Mouse (Mus musculus) embryo, embryonic 9.5 days (tissue): Measurements from ENCODE around the gene Ankef1.

Experiments used
- DNase-seq: peaks from one replicate; pipeline ENCODE4 v3.0.0-alpha.2; 2017; ENCODE audit errors: extremely low spot score

Gene Ankef1

DNA sequence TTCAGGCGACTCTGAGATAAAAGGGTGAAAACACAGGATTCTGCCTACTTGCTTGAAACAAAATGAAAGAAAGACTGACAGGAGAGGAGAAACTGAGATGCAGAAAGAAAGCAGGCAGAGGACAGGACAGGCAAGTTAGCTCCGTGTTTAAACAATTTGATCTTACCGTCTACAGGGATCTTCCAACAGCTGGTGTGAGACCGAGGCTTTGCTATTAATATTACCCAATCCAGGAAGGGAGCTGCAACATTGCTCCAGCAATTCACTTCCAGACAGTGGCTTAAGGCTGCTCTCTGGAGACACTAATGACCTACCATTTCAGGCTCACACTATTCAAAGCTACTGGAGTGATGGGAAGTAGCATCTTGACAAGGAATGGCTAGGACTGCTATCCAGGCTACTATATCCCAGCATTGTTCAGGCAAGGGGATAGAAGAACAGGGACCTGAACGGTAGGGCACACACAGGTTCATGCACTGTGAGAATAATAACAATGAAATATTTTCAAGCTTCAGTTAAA, 99.0 kb downstream of the Ankef1 start:
- no peak for DNase-seq

- no peak for DNase-seq
Observed at GRCm38 (mm10) chr2:136601206-136601605, 99.5 kb downstream of the Ankef1 start.
